ENCODE assay signal across 9 mouse cellular contexts in genomic region chr10:79852827-79853226, GRCm38 (mm10). TPM values are rescaled to one million over a fixed set of nuclear protein-coding genes. Genes with fewer than 3 reads are reported as not detected.
DNase-seq lines count a peak whose midpoint lies in the region; ATAC-seq and TF ChIP-seq lines count a peak whose summit lies in the region.
"Had no signal": no experiment of that assay in that cellular context is flagged by ENCODE, and none has a peak within 500 bp of the region (broad histone marks: within the 10 kb centered on the region; RNA-seq: fewer than 3 reads in every experiment).

No protein-coding gene starts in this region.

- H3K9ac ChIP-seq in heart, embryonic 11.5 days (ENCODE audit: low read depth, low read length): peak overlapping the region; percentile 90
- H3K9ac ChIP-seq in forebrain, embryonic 16.5 days (replicated peaks; ENCODE audit: low read depth, low read length): peak overlapping the region; percentile 82
- H3K9ac ChIP-seq in liver, embryonic 15.5 days: peak overlapping the region; percentile 64

- WGBS in heart, embryonic 11.5 days (ENCODE audit: insufficient replicate concordance): 27% methylated on average over 8 of the region's 8 CpGs
- whole genome bisulfite sequencing in forebrain, embryonic 16.5 days: 17% methylated on average over 8 of the region's 8 CpGs
- WGBS in liver, embryonic 15.5 days (ENCODE audit: insufficient replicate concordance): 24% methylated on average over 8 of the region's 8 CpGs

- H3K9me3 ChIP-seq in heart, embryonic 11.5 days (replicated peaks; ENCODE audit: control insufficient read depth, low read length): no peaks in the 10 kb centered on the region
- H3K9me3 ChIP-seq in E14TG2a.4 (ENCODE audit: low read length): no peaks in the 10 kb centered on the region
- no peaks in the 10 kb centered on the region for H3K9me3 ChIP-seq in forebrain, embryonic 16.5 days (ENCODE audit: control insufficient read depth, low read length)
- H3K9me3 ChIP-seq in liver, embryonic 15.5 days (replicated peaks): no peaks in the 10 kb centered on the region

- ATAC-seq in heart, embryonic 11.5 days (replicated peaks; ENCODE audit: insufficient number of reproducible peaks, low FRiP score, low TSS enrichment): no peak
- ATAC-seq in forebrain, embryonic 16.5 days: no peak
- ATAC-seq in liver, embryonic 15.5 days (ENCODE audit: insufficient read depth): no peak

- 0 out of 2 replicates have a peak, but pooled peaks cover 2% of the 10 kb centered on the region for H3K36me3 ChIP-seq in heart, embryonic 11.5 days (ENCODE audit: control insufficient read depth, insufficient read depth, low read length)
- H3K36me3 ChIP-seq in E14TG2a.4 (ENCODE audit: insufficient read depth, low read length): peaks cover 31% of the 10 kb centered on the region
- no peaks in the 10 kb centered on the region for H3K36me3 ChIP-seq in forebrain, embryonic 16.5 days (ENCODE audit: control insufficient read depth, insufficient read depth)
- peaks cover 17% of the 10 kb centered on the region for H3K36me3 ChIP-seq in liver, embryonic 15.5 days (replicated peaks)

- H3K4me3 ChIP-seq in heart, embryonic 11.5 days (ENCODE audit: low read depth, low read length): peak overlapping the region; percentile 86
- peak overlapping the region; percentile 86 for H3K4me3 ChIP-seq in E14TG2a.4 (replicated peaks; ENCODE audit: low read length)
- H3K4me3 ChIP-seq in forebrain, embryonic 16.5 days (replicated peaks; ENCODE audit: low read length): peak overlapping the region; percentile 97
- peak overlapping the region; percentile 97 for H3K4me3 ChIP-seq in liver, embryonic 15.5 days (replicated peaks)

- H3K4me1 ChIP-seq in heart, embryonic 11.5 days (ENCODE audit: control insufficient read depth, insufficient read depth, low read length): peaks cover 41% of the 10 kb centered on the region
- H3K4me1 ChIP-seq in E14TG2a.4 (replicated peaks; ENCODE audit: low read depth, low read length): peaks cover 69% of the 10 kb centered on the region
- H3K4me1 ChIP-seq in forebrain, embryonic 16.5 days (replicated peaks; ENCODE audit: control insufficient read depth, insufficient read depth, low read length): peaks cover 44% of the 10 kb centered on the region
- H3K4me1 ChIP-seq in liver, embryonic 15.5 days (replicated peaks): peaks cover 65% of the 10 kb centered on the region

- H3K27ac ChIP-seq in heart, embryonic 11.5 days (ENCODE audit: low read depth, low read length): peak overlapping the region; percentile 100
- peak overlapping the region; percentile 100 for H3K27ac ChIP-seq in forebrain, embryonic 16.5 days (ENCODE audit: low read length)
- H3K27ac ChIP-seq in liver, embryonic 15.5 days (replicated peaks): peak overlapping the region; percentile 95

- H3K4me2 ChIP-seq in heart, embryonic 11.5 days: peak overlapping the region; percentile 89
- H3K4me2 ChIP-seq in forebrain, embryonic 16.5 days (ENCODE audit: low read length): peak overlapping the region; percentile 89
- peak overlapping the region; percentile 98 for H3K4me2 ChIP-seq in liver, embryonic 15.5 days

- no peaks in the 10 kb centered on the region for H3K27me3 ChIP-seq in heart, embryonic 11.5 days (ENCODE audit: control insufficient read depth, insufficient read depth, low read length)
- no peaks in the 10 kb centered on the region for H3K27me3 ChIP-seq in E14TG2a.4 (ENCODE audit: insufficient read depth, low read length)
- H3K27me3 ChIP-seq in forebrain, embryonic 16.5 days (replicated peaks; ENCODE audit: control insufficient read depth, insufficient read depth, low read length): no peaks in the 10 kb centered on the region
- H3K27me3 ChIP-seq in liver, embryonic 15.5 days: 0 out of 2 replicates have a peak, but pooled peaks cover 3% of the 10 kb centered on the region

- no peak for TF ChIP-seq CTCF in E14TG2a.4 (conservative IDR thresholded peaks at IDR 0.05; ENCODE audit: low read length)

- no peak for DNase-seq in heart, adult 18-20 months
- DNase-seq in adipocyte (ENCODE audit: low spot score): no peak
- no peak for DNase-seq in adrenal gland, postnatal 4 days (ENCODE audit: low spot score in 2 of 2)
- no peak for DNase-seq in spleen, postnatal 4 days (ENCODE audit: low spot score in 2 of 2)

RNA-seq across cellular contexts. Expression of gene Ptbp1, which starts 1.4 kb away (rescaled TPM):
- polyA plus RNA-seq in heart, embryonic 11.5 days (2014; fragmentation: Nextera tagmentation; extraction: Ambion mirVana): 112 TPM in 2 replicates
- 10 to 100 TPM; 35.8 to 39.9 TPM for total RNA-seq in heart, adult 18-20 months (2021)
- 98.3 and 107 TPM in 2 replicates for polyA plus RNA-seq in forebrain, embryonic 16.5 days (2015; fragmentation: Nextera tagmentation; extraction: Ambion mirVana)
- 120 and 133 TPM in 2 replicates for polyA plus RNA-seq in liver, embryonic 15.5 days (2015; fragmentation: Nextera tagmentation; extraction: Ambion mirVana)
- total RNA-seq in adrenal gland, postnatal 4 days (2021): 100 to 1,000 TPM; 344 to 389 TPM

RNA-seq across cellular contexts. Expression of gene Prtn3, which starts 21.4 kb away (rescaled TPM):
- polyA plus RNA-seq in heart, embryonic 11.5 days (2014; fragmentation: Nextera tagmentation; extraction: Ambion mirVana): 2.5 and 3.9 TPM in 2 replicates
- total RNA-seq in heart, adult 18-20 months (2021): not detected
- 12.4 and 15.3 TPM in 2 replicates for polyA plus RNA-seq in forebrain, embryonic 16.5 days (2015; fragmentation: Nextera tagmentation; extraction: Ambion mirVana)
- 112 and 131 TPM in 2 replicates for polyA plus RNA-seq in liver, embryonic 15.5 days (2015; fragmentation: Nextera tagmentation; extraction: Ambion mirVana)
- 1 to 10 TPM; 2.2 to 7.0 TPM for total RNA-seq in adrenal gland, postnatal 4 days (2021)
- total RNA-seq: gastrocnemius, postnatal 14 days had no signal

RNA-seq across cellular contexts. Expression of gene Plppr3, which starts 21.6 kb away (rescaled TPM):
- polyA plus RNA-seq in heart, embryonic 11.5 days (2014; fragmentation: Nextera tagmentation; extraction: Ambion mirVana): 14.1 and 14.3 TPM in 2 replicates
- under 1 TPM; 0.12 to 0.18 TPM for total RNA-seq in heart, adult 18-20 months (2021)
- polyA plus RNA-seq in forebrain, embryonic 16.5 days (2015; fragmentation: Nextera tagmentation; extraction: Ambion mirVana): 415 and 495 TPM in 2 replicates
- 5.8 and 6.1 TPM in 2 replicates for polyA plus RNA-seq in liver, embryonic 15.5 days (2015; fragmentation: Nextera tagmentation; extraction: Ambion mirVana)
- total RNA-seq in adrenal gland, postnatal 4 days (2021): 10 to 100 TPM in 1 of 2 experiments, 1 to 10 TPM in 1; 8.6 to 14.8 TPM

RNA-seq across cellular contexts. Expression of gene Misp, which starts 32.0 kb away (rescaled TPM):
- 0.63 and 0.89 TPM in 2 replicates for polyA plus RNA-seq in heart, embryonic 11.5 days (2014; fragmentation: Nextera tagmentation; extraction: Ambion mirVana)
- under 1 TPM; 0.42 to 0.67 TPM for total RNA-seq in heart, adult 18-20 months (2021)
- polyA plus RNA-seq in forebrain, embryonic 16.5 days (2015; fragmentation: Nextera tagmentation; extraction: Ambion mirVana): 0.48 and 1.2 TPM in 2 replicates
- polyA plus RNA-seq in liver, embryonic 15.5 days (2015; fragmentation: Nextera tagmentation; extraction: Ambion mirVana): 0.50 TPM in 2 replicates
- 1 to 10 TPM in 1 of 2 experiments, under 1 TPM in 1; 0.20 to 4.2 TPM for total RNA-seq in adrenal gland, postnatal 4 days (2021)

RNA-seq across cellular contexts. Expression of gene Elane, which starts 33.2 kb away (rescaled TPM):
- 0.31 and 0.49 TPM in 2 replicates for polyA plus RNA-seq in heart, embryonic 11.5 days (2014; fragmentation: Nextera tagmentation; extraction: Ambion mirVana)
- total RNA-seq in heart, adult 18-20 months (2021): not detected
- polyA plus RNA-seq in forebrain, embryonic 16.5 days (2015; fragmentation: Nextera tagmentation; extraction: Ambion mirVana): not detected in 2 replicates
- polyA plus RNA-seq in liver, embryonic 15.5 days (2015; fragmentation: Nextera tagmentation; extraction: Ambion mirVana): 211 and 227 TPM in 2 replicates
- 1 to 10 TPM in 1 of 2 experiments, under 1 TPM in 1; 0.92 to 5.7 TPM for total RNA-seq in adrenal gland, postnatal 4 days (2021)
- total RNA-seq: gastrocnemius, postnatal 14 days had no signal

Comparison
In these comparisons a context has a peak if more than half of its experiments do, and no peak if none do; other contexts are left out.
1. RNA of gene Plppr3, which starts 21.6 kb away (polyA plus RNA-seq): 415 to 495 TPM in forebrain, embryonic 16.5 days; 14.1 to 14.3 TPM in heart, embryonic 11.5 days and 5.8 to 6.1 TPM in liver, embryonic 15.5 days; every median in the first group is over 10 times any median in the second.
2. Peak in every context shown above with its lines, with median percentiles within 50 percentile points of each other: H3K27ac ChIP-seq, H3K4me2 ChIP-seq, H3K4me3 ChIP-seq and H3K9ac ChIP-seq.